ENCODE assay signal across 13 mouse cellular contexts in the genomic region with DNA sequence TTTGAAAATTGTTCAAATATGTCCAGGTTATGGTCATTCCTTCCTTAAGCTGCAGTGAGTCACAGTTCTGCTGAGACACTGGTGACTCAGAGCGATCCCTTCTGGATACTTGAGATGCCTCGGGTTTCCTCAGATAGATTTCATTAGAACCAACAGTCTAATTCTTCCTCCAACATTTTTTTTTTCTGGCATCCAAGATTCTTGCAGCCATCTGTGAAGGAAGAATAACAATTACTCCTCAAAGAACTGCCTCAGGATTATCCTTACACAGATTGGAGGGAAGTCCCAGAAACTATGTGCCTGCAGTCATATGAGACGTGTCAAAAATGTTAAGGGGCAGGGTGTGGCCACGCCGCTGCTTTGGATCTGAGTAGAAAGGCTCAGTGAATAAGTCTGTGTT.
DNase-seq lines count a peak whose midpoint lies in the region; ATAC-seq lines count a peak whose summit lies in the region.
"Had no signal": no experiment of that assay in that cellular context is flagged by ENCODE, and none has a peak within 500 bp of the region (broad histone marks: within the 10 kb centered on the region; RNA-seq: fewer than 3 reads in every experiment).

No protein-coding gene starts in this region.

- DNase-seq in forebrain, embryonic 10.5 days (ENCODE audit: extremely low spot score, low spot score) = no peak
- DNase-seq in layer of hippocampus, adult 9-11 months = peak; percentile 35
- no peak for DNase-seq in layer of hippocampus, adult 11-12 months (ENCODE audit: low spot score)
- DNase-seq in adipocyte (ENCODE audit: low spot score) = peak; percentile 60
- peak; percentile 46 for DNase-seq in lung, postnatal 25 days (ENCODE audit: low spot score)
- no peak for DNase-seq in spleen, postnatal 4 days (ENCODE audit: low spot score in 2 of 2)
- DNase-seq in adrenal gland, postnatal 14 days = no peak
- DNase-seq: adrenal gland, postnatal 10 days; cerebellum, adult 2 months had no signal

- 0 out of 2 replicates have a peak, but pooled peaks have one; percentile 57 for ATAC-seq in forebrain, embryonic 15.5 days (replicated peaks)

- no peaks in the 10 kb centered on the region for H3K27me3 ChIP-seq in forebrain, embryonic 15.5 days
- H3K27me3 ChIP-seq in forebrain, embryonic 10.5 days (ENCODE audit: poor library complexity, severe bottlenecking) = no peaks in the 10 kb centered on the region; the same call in 1 of the 2 replicates
- H3K27me3 ChIP-seq: embryonic facial prominence, embryonic 13.5 days had no signal

- no peak overlapping the region for H3K4me3 ChIP-seq in forebrain, embryonic 15.5 days
- H3K4me3 ChIP-seq in forebrain, embryonic 10.5 days = no peak overlapping the region
- H3K4me3 ChIP-seq: embryonic facial prominence, embryonic 13.5 days; left cerebral cortex, adult 2 months; midbrain, embryonic 10.5 days had no signal

- no peak overlapping the region for H3K9ac ChIP-seq in forebrain, embryonic 15.5 days (replicated peaks)
- H3K9ac ChIP-seq: embryonic facial prominence, embryonic 13.5 days had no signal

- H3K9me3 ChIP-seq in forebrain, embryonic 15.5 days = no peaks in the 10 kb centered on the region
- no peaks in the 10 kb centered on the region for H3K9me3 ChIP-seq in forebrain, embryonic 10.5 days
- H3K9me3 ChIP-seq: embryonic facial prominence, embryonic 13.5 days; midbrain, embryonic 10.5 days had no signal

- no peaks in the 10 kb centered on the region for H3K4me1 ChIP-seq in forebrain, embryonic 15.5 days
- peaks cover 7% of the 10 kb centered on the region for H3K4me1 ChIP-seq in forebrain, embryonic 10.5 days

- no peak overlapping the region for H3K4me2 ChIP-seq in forebrain, embryonic 15.5 days (replicated peaks)
- H3K4me2 ChIP-seq: embryonic facial prominence, embryonic 13.5 days had no signal

- 53% methylated on average over 5 of the region's 5 CpGs for WGBS in forebrain, embryonic 15.5 days
- WGBS in forebrain, embryonic 10.5 days = 65% methylated on average over 5 of the region's 5 CpGs

- H3K36me3 ChIP-seq in forebrain, embryonic 15.5 days = no peaks in the 10 kb centered on the region
- H3K36me3 ChIP-seq in forebrain, embryonic 10.5 days (replicated peaks) = no peaks in the 10 kb centered on the region
- H3K36me3 ChIP-seq: embryonic facial prominence, embryonic 13.5 days; midbrain, embryonic 10.5 days had no signal

- H3K27ac ChIP-seq in forebrain, embryonic 15.5 days (replicated peaks) = no peak overlapping the region
- no peak overlapping the region for H3K27ac ChIP-seq in forebrain, embryonic 10.5 days
- H3K27ac ChIP-seq: embryonic facial prominence, embryonic 13.5 days; left cerebral cortex, adult 2 months; midbrain, embryonic 10.5 days had no signal

Comparison
In these comparisons a context has a peak if more than half of its experiments do, and no peak if none do; other contexts are left out.
1. DNase-seq: peak in layer of hippocampus, adult 9-11 months (single experiment), adipocyte (single experiment) and lung, postnatal 25 days (single experiment); none in forebrain, embryonic 10.5 days (single experiment), layer of hippocampus, adult 11-12 months (single experiment), spleen, postnatal 4 days (0 of 2) and adrenal gland, postnatal 14 days (single experiment).